Mouse (Mus musculus) olfactory bulb, adult 2 months (tissue): Measurements from ENCODE around the gene 5730522E02Rik. TPM values are rescaled to one million over a fixed set of nuclear protein-coding genes. Genes with fewer than 3 reads are reported as not detected.

Experiments
- H3K27ac ChIP-seq: fragments of 200-500 bp; 2 replicates; pipeline ENCODE4 v1.5.1; 2012; ENCODE audit warnings: low read depth, low read length; ENCODE audit not compliant: insufficient read depth
- H3K4me1 ChIP-seq: fragments of 200-500 bp; 2 replicates; pipeline ENCODE4 v1.6.1; 2012; ENCODE audit warnings: low read length; ENCODE audit not compliant: control insufficient read depth, insufficient read depth
- H3K4me3 ChIP-seq: fragments of 200-500 bp; 2 replicates; pipeline ENCODE4 v1.5.1; 2012; ENCODE audit warnings: mild to moderate bottlenecking, low read depth, low read length, moderate library complexity; ENCODE audit not compliant: insufficient read depth
- CTCF ChIP-seq: fragments of 200-500 bp; IDR thresholded peaks from 2 replicates; pipeline ENCODE4 v1.5.1; 2012; ENCODE audit warnings: low read depth, mild to moderate bottlenecking, low read length, moderate library complexity; ENCODE audit not compliant: insufficient read depth
- POLR2A ChIP-seq: fragments of 200-500 bp; IDR thresholded peaks from 2 replicates; pipeline ENCODE4 v1.6.1; 2012; ENCODE audit warnings: mild to moderate bottlenecking, low read depth, low read length, moderate library complexity; ENCODE audit not compliant: insufficient read depth
- WGBS: fragments of 180-500 bp; shearing (Covaris S2); methylation state at CpG from one replicate; pipeline ENCODE4 v1.1.7; 2018; 5-methylcytosine and 5-hydroxymethylcytosine counted together
- polyA plus RNA-seq: library from polyadenylated mRNA; stranded (reverse); fragments of >200 nt; gene quantifications from 2 replicates; pipeline ENCODE4 v1.2.4, GENCODE M21; 2012; ENCODE audit warnings: low replicate concordance; ENCODE audit not compliant: missing spikeins, insufficient read depth, insufficient read length

The 5730522E02Rik gene
- polyA plus RNA-seq, 1 experiment, result not detected

DNA sequence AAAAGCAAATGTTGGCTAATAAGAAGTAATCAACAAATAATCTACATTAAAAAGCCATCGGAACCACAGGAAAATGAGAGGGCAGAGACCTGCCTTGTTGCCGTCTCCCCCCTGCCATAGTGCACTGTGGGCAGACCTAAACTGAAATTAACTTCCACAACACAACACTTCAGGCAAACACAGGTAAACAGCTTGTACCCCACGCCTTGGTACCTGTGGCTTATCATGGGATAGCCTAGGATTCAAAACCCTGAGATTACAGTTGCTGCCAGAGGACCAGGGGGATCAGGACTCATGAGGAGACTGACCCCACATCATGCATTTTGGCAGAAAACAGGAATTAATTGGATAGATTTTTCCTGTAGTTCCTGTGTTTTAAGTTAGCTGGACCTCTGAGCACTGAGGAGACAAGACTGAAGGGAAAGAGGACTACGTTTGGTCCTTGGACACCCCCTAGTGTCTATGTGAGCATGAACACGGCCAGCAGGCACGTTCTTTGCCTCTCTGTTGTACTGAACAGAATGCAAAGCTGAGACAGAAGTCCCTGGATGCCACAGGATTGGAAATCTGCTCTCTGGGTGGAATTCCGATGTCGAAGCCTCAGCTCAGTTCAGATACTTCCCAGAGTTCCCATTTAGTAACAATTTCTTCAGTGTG lies 136.8 kb downstream of the 5730522E02Rik start:
- no peak overlapping the region for H3K27ac ChIP-seq
- H3K4me3 ChIP-seq, result no peak overlapping the region
- no peak for TF ChIP-seq POLR2A
- no peak for TF ChIP-seq CTCF
- 40% methylated on average over 8 of the region's 8 CpGs for WGBS
- H3K4me1 ChIP-seq, result peaks cover 5% of the 10 kb centered on the region

GRCm38 (mm10) chr11:26072101-26072500 lies 138.5 kb downstream of the 5730522E02Rik start:
- 20% methylated on average over 4 of the region's 4 CpGs for WGBS

GRCm38 (mm10) chr11:26063252-26063651 lies 147.3 kb downstream of the 5730522E02Rik start:
- WGBS, result 64% methylated on average over 2 of the region's 2 CpGs
- no peak for TF ChIP-seq CTCF
- no peak for TF ChIP-seq POLR2A
- Histone ChIP-seq H3K4me3 (no peak overlapping the region), H3K27ac (no peak overlapping the region), H3K4me1 (no peaks in the 10 kb centered on the region)

More at GRCm38 (mm10) chr11:26072101-26072500, 138.5 kb downstream of the 5730522E02Rik start:
- Histone ChIP-seq H3K27ac (0 out of 2 replicates have a peak overlapping the region, but pooled peaks have one; percentile 45), H3K4me1 (peaks cover 3% of the 10 kb centered on the region; the same call in 1 of the 2 replicates), H3K4me3 (no peak overlapping the region)
- no peak for TF ChIP-seq POLR2A
- TF ChIP-seq CTCF, result no peak

GRCm38 (mm10) chr11:26061471-26062137 lies 149.0 kb downstream of the 5730522E02Rik start:
- Histone ChIP-seq H3K4me3 (no peak overlapping the region), H3K4me1 (no peaks in the 10 kb centered on the region), H3K27ac (no peak overlapping the region)
- WGBS, result 60% methylated on average over 8 of the region's 8 CpGs
- TF ChIP-seq POLR2A (no peak), CTCF (no peak)

- H3K27ac ChIP-seq, result no peak overlapping the region
- no peak overlapping the region for H3K4me3 ChIP-seq
- 76% methylated on average over 2 of the region's 2 CpGs for WGBS
- no peaks in the 10 kb centered on the region for H3K4me1 ChIP-seq
- no peak for TF ChIP-seq CTCF
- TF ChIP-seq POLR2A, result no peak
Measured at GRCm38 (mm10) chr11:26013527-26013926, 197.0 kb downstream of the 5730522E02Rik start.

- Histone ChIP-seq H3K4me3 (no peak overlapping the region), H3K4me1 (no peaks in the 10 kb centered on the region), H3K27ac (no peak overlapping the region)
- TF ChIP-seq CTCF (no peak), POLR2A (no peak)
- WGBS, result 91% methylated on average over 4 of the region's 4 CpGs
Measured at GRCm38 (mm10) chr11:26004018-26004417, 206.5 kb downstream of the 5730522E02Rik start.

GRCm38 (mm10) chr11:25999738-26000137 lies 210.8 kb downstream of the 5730522E02Rik start:
- TF ChIP-seq POLR2A (no peak), CTCF (no peak)
- Histone ChIP-seq H3K4me1 (no peaks in the 10 kb centered on the region; the same call in 1 of the 2 replicates), H3K4me3 (no peak overlapping the region), H3K27ac (no peak overlapping the region)
- 93% methylated on average over 5 of the region's 5 CpGs for WGBS

DNA sequence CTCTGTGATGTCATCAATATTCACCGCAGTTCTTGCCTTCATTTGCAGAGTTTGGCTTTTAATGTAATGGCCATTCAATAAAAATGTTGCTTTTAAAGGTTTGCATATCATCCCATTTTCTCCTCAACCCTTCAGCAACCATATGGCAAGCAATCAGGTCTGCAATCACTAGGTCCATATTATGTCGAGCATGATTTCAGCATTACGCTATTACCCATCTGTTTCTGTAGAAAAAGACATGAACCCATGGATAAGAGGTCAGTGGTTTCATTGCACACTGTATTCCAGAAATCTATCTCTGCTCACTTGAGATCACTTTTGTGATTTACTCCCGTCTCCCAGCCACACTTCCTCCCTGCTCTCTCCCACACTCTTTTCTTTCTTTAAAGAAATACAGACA lies 213.1 kb downstream of the 5730522E02Rik start:
- no peaks in the 10 kb centered on the region; the same call in 1 of the 2 replicates for H3K4me1 ChIP-seq
- no peak overlapping the region for H3K27ac ChIP-seq
- no peak for TF ChIP-seq POLR2A
- H3K4me3 ChIP-seq, result no peak overlapping the region
- 88% methylated on average over 4 of the region's 4 CpGs for WGBS

GRCm38 (mm10) chr11:25994128-25994527 lies 216.4 kb downstream of the 5730522E02Rik start:
- WGBS, result 72% methylated on average over 2 of the region's 2 CpGs
- TF ChIP-seq CTCF (no peak), POLR2A (no peak)
- no peak overlapping the region for H3K27ac ChIP-seq
- H3K4me3 ChIP-seq, result no peak overlapping the region
- H3K4me1 ChIP-seq, result no peaks in the 10 kb centered on the region; the same call in 1 of the 2 replicates

- Histone ChIP-seq H3K27ac (no peak overlapping the region), H3K4me3 (no peak overlapping the region), H3K4me1 (no peaks in the 10 kb centered on the region; the same call in 1 of the 2 replicates)
- 91% methylated on average over 1 of the region's 1 CpGs for WGBS
- no peak for TF ChIP-seq CTCF
- TF ChIP-seq POLR2A, result no peak
Measured at GRCm38 (mm10) chr11:25992216-25992615, 218.3 kb downstream of the 5730522E02Rik start.
